Mouse (Mus musculus) E14TG2a.4 (cell line): ENCODE measurements around the gene Mvk.

Experiments
- CTCF ChIP-seq: conservative IDR thresholded peaks from 2 replicates; pipeline ENCODE4 v1.5.1; 2014; ENCODE audit warnings: low read length
- NANOG ChIP-seq: IDR thresholded peaks from 2 replicates; pipeline ENCODE4 v1.6.1; 2014; ENCODE audit warnings: borderline replicate concordance, low read length, mixed read lengths

DNA sequence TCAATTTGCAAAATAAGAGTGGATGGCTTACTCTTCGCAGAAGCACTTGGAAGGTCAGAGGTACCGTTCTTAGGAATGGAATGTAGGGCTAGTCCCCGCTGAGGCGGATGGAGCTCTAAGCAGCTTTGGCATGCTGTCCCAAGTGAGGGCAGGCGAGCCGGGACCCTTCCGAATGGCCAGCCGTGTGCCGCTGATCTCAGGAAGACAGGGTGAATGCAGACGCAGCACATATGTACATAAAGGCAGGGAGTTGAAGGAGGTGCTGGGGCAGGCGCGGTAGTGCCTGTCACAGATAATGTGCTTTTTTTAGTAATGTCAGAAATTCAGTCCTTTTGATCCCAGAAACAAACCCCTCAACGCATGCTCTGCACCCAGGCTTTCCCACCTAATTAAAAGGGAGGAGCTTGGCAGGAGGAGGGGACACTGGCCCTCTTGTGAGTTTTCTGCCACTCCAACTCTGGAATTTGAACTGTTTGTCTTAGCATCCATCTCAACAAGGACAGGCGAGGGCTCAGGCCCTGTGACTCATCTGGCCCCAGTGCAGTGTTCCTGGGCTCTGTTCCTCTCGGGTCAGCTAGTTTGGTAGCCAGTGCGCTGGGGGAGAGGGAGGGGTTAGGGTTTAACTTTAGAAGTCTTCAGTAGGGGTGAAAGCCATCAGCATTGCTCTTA lies 30.9 kb upstream of the Mvk start:
- TF ChIP-seq CTCF (no peak), NANOG (no peak)
